Mouse (Mus musculus): ENCODE results near the gene Arhgap23. TPM values are rescaled to one million over a fixed set of nuclear protein-coding genes. Genes with fewer than 3 reads are reported as not detected.
A peak's percentile ranks its signal among the peaks of the same experiment; 100 is the strongest.

Gene Arhgap23
- polyA plus RNA-seq, 1 experiment from 2014 or later, result 6.8 TPM

- peak overlapping the region; percentile 50; the same call in 1 of the 2 replicates for H3K4me2 ChIP-seq
- ATAC-seq (ENCODE audit: low read depth) (no peak), DNase-seq (no peak)
- H3K4me3 ChIP-seq (replicated peaks), result 0 out of 2 replicates have a peak overlapping the region, but pooled peaks have one; percentile 14
- no peaks in the 10 kb centered on the region for H3K27me3 ChIP-seq
- peak overlapping the region; percentile 45; the same call in 1 of the 2 replicates for H3K9ac ChIP-seq
- 84% methylated on average over 11 of the region's 11 CpGs for WGBS (ENCODE audit: insufficient replicate concordance)
- no peaks in the 10 kb centered on the region for H3K9me3 ChIP-seq (replicated peaks)
- peak overlapping the region; percentile 81 for H3K27ac ChIP-seq
- H3K36me3 ChIP-seq, result peaks cover 98% of the 10 kb centered on the region
- H3K4me1 ChIP-seq (replicated peaks), result peaks cover 88% of the 10 kb centered on the region
These were observed 33.5 kb downstream of the Arhgap23 start for GRCm38 (mm10) chr11:97448611-97449394.

GRCm38 (mm10) chr11:97449601-97450293 lies 34.4 kb downstream of the Arhgap23 start:
- ATAC-seq (ENCODE audit: low read depth) (0 out of 2 replicates have a peak, but pooled peaks have one; percentile 3), DNase-seq (peak; percentile 56)
- H3K4me1 ChIP-seq (replicated peaks), result peaks cover 78% of the 10 kb centered on the region
- no peaks in the 10 kb centered on the region for H3K9me3 ChIP-seq (replicated peaks)
- H3K27me3 ChIP-seq, result no peaks in the 10 kb centered on the region
- H3K36me3 ChIP-seq, result peaks cover 98% of the 10 kb centered on the region
- H3K4me2 ChIP-seq, result peak overlapping the region; percentile 50
- H3K4me3 ChIP-seq (replicated peaks), result peak overlapping the region; percentile 32
- 36% methylated on average over 15 of the region's 15 CpGs for WGBS (ENCODE audit: insufficient replicate concordance)
- peak overlapping the region; percentile 45 for H3K9ac ChIP-seq
- H3K27ac ChIP-seq, result peak overlapping the region; percentile 81

GRCm38 (mm10) chr11:97450305-97450922 lies 35.1 kb downstream of the Arhgap23 start:
- Histone ChIP-seq H3K9me3 (replicated peaks) (no peaks in the 10 kb centered on the region), H3K4me2 (peak overlapping the region; percentile 50), H3K27ac (peak overlapping the region; percentile 81), H3K9ac (peak overlapping the region; percentile 45), H3K27me3 (no peaks in the 10 kb centered on the region), H3K36me3 (peaks cover 98% of the 10 kb centered on the region), H3K4me1 (replicated peaks) (peaks cover 72% of the 10 kb centered on the region), H3K4me3 (replicated peaks) (peak overlapping the region; percentile 32)
- 71% methylated on average over 10 of the region's 10 CpGs for WGBS (ENCODE audit: insufficient replicate concordance)
- no peak for ATAC-seq (ENCODE audit: low read depth)
- no peak for DNase-seq

- ATAC-seq (ENCODE audit: low read depth), result no peak
- H3K4me1 ChIP-seq (replicated peaks), result peaks cover 60% of the 10 kb centered on the region
These were observed 36.3 kb downstream of the Arhgap23 start for GRCm38 (mm10) chr11:97451625-97452024.

GRCm38 (mm10) chr11:97457120-97457519 lies 41.8 kb downstream of the Arhgap23 start:
- no peak for ATAC-seq (ENCODE audit: low read depth)
- H3K4me3 ChIP-seq (replicated peaks), result no peak overlapping the region
- peaks cover 5% of the 10 kb centered on the region for H3K4me1 ChIP-seq (replicated peaks)
- H3K27ac ChIP-seq, result no peak overlapping the region
- peaks cover 100% of the 10 kb centered on the region for H3K36me3 ChIP-seq
- H3K4me2 ChIP-seq, result no peak overlapping the region
- 73% methylated on average over 4 of the region's 4 CpGs for WGBS (ENCODE audit: insufficient replicate concordance)
- no peaks in the 10 kb centered on the region for H3K27me3 ChIP-seq
- DNase-seq, result no peak
- H3K9me3 ChIP-seq (replicated peaks), result no peaks in the 10 kb centered on the region
- H3K9ac ChIP-seq, result no peak overlapping the region

More at GRCm38 (mm10) chr11:97451625-97452024, 36.3 kb downstream of the Arhgap23 start:
- no peak for DNase-seq
- H3K9me3 ChIP-seq (replicated peaks), result no peaks in the 10 kb centered on the region
- no peak overlapping the region for H3K9ac ChIP-seq
- H3K27me3 ChIP-seq, result no peaks in the 10 kb centered on the region
- H3K4me3 ChIP-seq (replicated peaks), result no peak overlapping the region
- WGBS (ENCODE audit: insufficient replicate concordance), result 91% methylated on average over 15 of the region's 15 CpGs
- no peak overlapping the region for H3K4me2 ChIP-seq
- H3K36me3 ChIP-seq, result peaks cover 100% of the 10 kb centered on the region
- no peak overlapping the region for H3K27ac ChIP-seq

GRCm38 (mm10) chr11:97461307-97461820 lies 46.0 kb downstream of the Arhgap23 start:
- H3K27ac ChIP-seq, result no peak overlapping the region
- no peak overlapping the region for H3K4me2 ChIP-seq
- no peaks in the 10 kb centered on the region for H3K9me3 ChIP-seq (replicated peaks)
- DNase-seq, result no peak
- 0 out of 2 replicates have a peak, but pooled peaks cover 2% of the 10 kb centered on the region for H3K4me1 ChIP-seq (replicated peaks)
- no peak overlapping the region for H3K9ac ChIP-seq
- H3K4me3 ChIP-seq (replicated peaks), result no peak overlapping the region
- peaks cover 100% of the 10 kb centered on the region for H3K36me3 ChIP-seq
- H3K27me3 ChIP-seq, result no peaks in the 10 kb centered on the region
- ATAC-seq (ENCODE audit: low read depth), result 0 out of 2 replicates have a peak, but pooled peaks have one; percentile 21
- WGBS (ENCODE audit: insufficient replicate concordance), result 87% methylated on average over 3 of the region's 3 CpGs

GRCm38 (mm10) chr11:97462538-97462937 lies 47.2 kb downstream of the Arhgap23 start:
- 0 out of 2 replicates have a peak, but pooled peaks cover 2% of the 10 kb centered on the region for H3K4me1 ChIP-seq (replicated peaks)
- no peak overlapping the region for H3K27ac ChIP-seq
- H3K9me3 ChIP-seq (replicated peaks), result no peaks in the 10 kb centered on the region
- H3K4me2 ChIP-seq, result no peak overlapping the region
- H3K9ac ChIP-seq, result no peak overlapping the region
- no peaks in the 10 kb centered on the region for H3K27me3 ChIP-seq
- DNase-seq (no peak), ATAC-seq (ENCODE audit: low read depth) (no peak)
- WGBS (ENCODE audit: insufficient replicate concordance), result 89% methylated on average over 6 of the region's 6 CpGs
- H3K4me3 ChIP-seq (replicated peaks), result no peak overlapping the region
- H3K36me3 ChIP-seq, result peaks cover 100% of the 10 kb centered on the region

- Histone ChIP-seq H3K9ac (no peak overlapping the region), H3K27me3 (no peaks in the 10 kb centered on the region), H3K36me3 (peaks cover 100% of the 10 kb centered on the region), H3K9me3 (replicated peaks) (no peaks in the 10 kb centered on the region), H3K4me1 (replicated peaks) (0 out of 2 replicates have a peak, but pooled peaks cover 2% of the 10 kb centered on the region), H3K4me3 (replicated peaks) (no peak overlapping the region), H3K4me2 (no peak overlapping the region), H3K27ac (no peak overlapping the region)
- ATAC-seq (ENCODE audit: low read depth), result no peak
- no peak for DNase-seq
- 89% methylated on average over 33 of the region's 33 CpGs for whole genome bisulfite sequencing (ENCODE audit: insufficient replicate concordance)
These were observed 47.8 kb downstream of the Arhgap23 start for GRCm38 (mm10) chr11:97463166-97463565.

GRCm38 (mm10) chr11:97463991-97464390 lies 48.7 kb downstream of the Arhgap23 start:
- Histone ChIP-seq H3K36me3 (peaks cover 100% of the 10 kb centered on the region), H3K4me2 (no peak overlapping the region), H3K4me3 (replicated peaks) (no peak overlapping the region), H3K27ac (no peak overlapping the region), H3K9me3 (replicated peaks) (no peaks in the 10 kb centered on the region), H3K9ac (no peak overlapping the region), H3K4me1 (replicated peaks) (peaks cover 8% of the 10 kb centered on the region), H3K27me3 (no peaks in the 10 kb centered on the region)
- 93% methylated on average over 4 of the region's 4 CpGs for WGBS (ENCODE audit: insufficient replicate concordance)
- DNase-seq (no peak), ATAC-seq (ENCODE audit: low read depth) (no peak)

- WGBS (ENCODE audit: insufficient replicate concordance), result 90% methylated on average over 12 of the region's 12 CpGs
- Histone ChIP-seq H3K9ac (no peak overlapping the region), H3K27ac (no peak overlapping the region), H3K36me3 (peaks cover 100% of the 10 kb centered on the region), H3K27me3 (no peaks in the 10 kb centered on the region), H3K4me3 (replicated peaks) (no peak overlapping the region), H3K4me2 (no peak overlapping the region), H3K9me3 (replicated peaks) (no peaks in the 10 kb centered on the region), H3K4me1 (replicated peaks) (peaks cover 8% of the 10 kb centered on the region)
- no peak for ATAC-seq (ENCODE audit: low read depth)
- no peak for DNase-seq
These were observed 50.6 kb downstream of the Arhgap23 start for GRCm38 (mm10) chr11:97465957-97466356.
